Mouse (Mus musculus): Measurements from ENCODE around the gene Lrrc29. TPM values are rescaled to one million over a fixed set of nuclear protein-coding genes. Genes with fewer than 3 reads are reported as not detected.
"Not testable (repeated sequence)": the region's sequence is repeated elsewhere in the genome, so short reads cannot be mapped to it uniquely, and the experiment has no call there.

Gene Lrrc29
- polyA plus RNA-seq, 1 experiment from 2014 or later, result 0.83 TPM

DNA sequence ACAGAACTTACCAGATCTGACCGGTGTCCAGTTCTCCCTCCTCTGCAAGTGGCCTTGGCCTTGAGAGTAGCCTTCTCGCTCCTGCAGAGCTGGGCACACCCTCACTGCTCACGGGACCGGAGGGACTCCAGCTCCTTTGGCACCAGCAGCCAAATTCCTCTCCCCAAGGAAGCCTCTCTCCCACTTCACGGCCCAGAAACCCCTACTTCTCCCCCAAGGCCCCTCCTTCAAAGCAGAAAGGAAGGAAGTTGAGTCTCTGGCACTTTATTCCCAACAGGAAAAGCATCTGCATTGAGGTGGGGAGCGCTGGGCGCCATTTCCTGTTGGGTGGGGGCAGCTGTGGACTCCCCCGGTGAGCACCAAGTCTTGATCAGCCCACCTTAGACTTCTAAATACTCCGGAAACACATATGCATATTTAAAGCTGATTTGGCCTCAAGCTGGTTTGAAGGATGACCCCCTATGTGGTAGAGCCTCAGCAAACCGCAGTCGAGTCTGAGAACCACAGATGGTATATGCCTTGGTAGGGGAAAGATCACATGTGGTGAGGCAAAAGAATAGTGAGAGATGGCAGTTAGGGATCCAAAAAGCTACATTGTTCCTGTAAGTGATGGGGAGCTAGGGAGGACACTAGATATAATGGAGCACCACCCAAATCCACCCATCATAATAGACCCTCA lies 30.0 kb downstream of the Lrrc29 start, which contains the start of gene Exoc3l:
TSS of gene Exoc3l (minus strand) at position 207 of the 679 bp plus-strand sequence.
- Histone ChIP-seq H3K27ac (replicated peaks; ENCODE audit: low read depth, low read length) (no peak within 1 kb of the TSS; the same call in 1 of the 2 replicates), H3K4me1 (ENCODE audit: control insufficient read depth, insufficient read depth, low read length) (peaks cover 5% of the 10 kb centered on the region), H3K36me3 (replicated peaks; ENCODE audit: control insufficient read depth, insufficient read depth, low read depth, low read length) (no peaks in the 10 kb centered on the region; the same call in 1 of the 2 replicates), H3K27me3 (ENCODE audit: control insufficient read depth, insufficient read depth, low read length) (no peaks in the 10 kb centered on the region), H3K4me2 (ENCODE audit: low read depth, low read length) (peak within 1 kb of the TSS; percentile 86; the same call in 1 of the 2 replicates), H3K9ac (replicated peaks; ENCODE audit: low read length) (peak within 1 kb of the TSS; percentile 92), H3K4me3 (ENCODE audit: low read depth, low read length) (no peak within 1 kb of the TSS), H3K9me3 (replicated peaks; ENCODE audit: control insufficient read depth, low read length) (no peaks in the 10 kb centered on the region)
- WGBS, result 63% methylated on average over 11 of the region's 11 CpGs
- DNase-seq (ENCODE audit: low spot score) (no peak), ATAC-seq (replicated peaks; ENCODE audit: insufficient number of reproducible peaks, low FRiP score, low TSS enrichment, low read depth) (no peak)

DNA sequence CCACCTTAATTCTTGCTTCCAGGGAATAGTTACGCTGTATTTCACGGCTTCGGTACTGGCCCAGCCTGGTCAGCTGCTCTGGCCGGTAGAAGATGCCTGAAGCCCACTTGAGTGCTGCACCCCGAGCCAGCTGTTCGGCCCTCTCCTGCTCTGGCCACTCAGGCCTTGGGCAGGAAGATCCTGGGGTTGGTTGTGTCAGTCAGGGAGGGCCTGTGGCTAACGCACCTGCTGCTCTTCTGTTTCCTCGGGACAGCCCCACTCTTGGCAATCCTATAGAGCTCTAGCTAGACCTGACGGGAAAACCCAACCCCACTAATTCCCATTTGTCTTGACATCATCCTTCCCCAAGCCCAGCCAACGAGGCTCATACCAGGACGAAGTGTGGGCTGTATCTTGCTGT lies 30.8 kb downstream of the Lrrc29 start:
- Histone ChIP-seq H3K9me3 (replicated peaks; ENCODE audit: control insufficient read depth, low read length) (no peaks in the 10 kb centered on the region), H3K4me2 (ENCODE audit: low read depth, low read length) (no peak overlapping the region), H3K27me3 (ENCODE audit: control insufficient read depth, insufficient read depth, low read length) (peaks cover 6% of the 10 kb centered on the region), H3K27ac (replicated peaks; ENCODE audit: low read depth, low read length) (no peak overlapping the region), H3K9ac (replicated peaks; ENCODE audit: low read length) (no peak overlapping the region), H3K36me3 (replicated peaks; ENCODE audit: control insufficient read depth, insufficient read depth, low read depth, low read length) (no peaks in the 10 kb centered on the region; the same call in 1 of the 2 replicates), H3K4me3 (ENCODE audit: low read depth, low read length) (no peak overlapping the region), H3K4me1 (ENCODE audit: control insufficient read depth, insufficient read depth, low read length) (peaks cover 5% of the 10 kb centered on the region)
- no peak for DNase-seq (ENCODE audit: low spot score)
- no peak for ATAC-seq (replicated peaks; ENCODE audit: insufficient number of reproducible peaks, low FRiP score, low TSS enrichment, low read depth)
- 68% methylated on average over 11 of the region's 11 CpGs for WGBS

DNA sequence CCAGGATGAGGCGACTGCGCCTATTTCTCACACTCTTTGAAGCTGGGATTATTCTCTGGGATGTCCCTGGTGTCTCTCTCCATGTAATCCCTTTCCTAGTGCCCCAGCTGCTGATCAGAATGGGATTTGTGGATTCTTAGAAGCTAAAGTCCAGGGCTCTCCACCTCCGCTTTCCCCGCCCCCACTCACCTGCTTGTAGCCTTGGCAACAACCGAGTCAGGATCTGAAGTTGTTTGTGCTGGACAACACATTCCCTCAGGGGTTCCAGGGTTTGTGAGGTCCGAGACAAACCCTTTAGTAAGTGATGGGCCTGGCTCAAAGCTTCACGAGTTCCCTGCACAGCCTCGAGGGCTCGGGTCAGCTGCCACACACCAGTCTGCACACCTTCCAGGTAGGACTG lies 31.3 kb downstream of the Lrrc29 start:
- H3K4me2 ChIP-seq (ENCODE audit: low read depth, low read length), result no peak overlapping the region
- H3K27me3 ChIP-seq (ENCODE audit: control insufficient read depth, insufficient read depth, low read length), result peaks cover 11% of the 10 kb centered on the region
- 56% methylated on average over 9 of the region's 9 CpGs for WGBS
- H3K9ac ChIP-seq (replicated peaks; ENCODE audit: low read length), result no peak overlapping the region
- H3K36me3 ChIP-seq (replicated peaks; ENCODE audit: control insufficient read depth, insufficient read depth, low read depth, low read length), result no peaks in the 10 kb centered on the region
- H3K4me1 ChIP-seq (ENCODE audit: control insufficient read depth, insufficient read depth, low read length), result peaks cover 9% of the 10 kb centered on the region
- H3K27ac ChIP-seq (replicated peaks; ENCODE audit: low read depth, low read length), result no peak overlapping the region
- ATAC-seq (replicated peaks; ENCODE audit: insufficient number of reproducible peaks, low FRiP score, low TSS enrichment, low read depth) (no peak), DNase-seq (ENCODE audit: low spot score) (no peak)
- no peaks in the 10 kb centered on the region for H3K9me3 ChIP-seq (replicated peaks; ENCODE audit: control insufficient read depth, low read length)
- H3K4me3 ChIP-seq (ENCODE audit: low read depth, low read length), result no peak overlapping the region

DNA sequence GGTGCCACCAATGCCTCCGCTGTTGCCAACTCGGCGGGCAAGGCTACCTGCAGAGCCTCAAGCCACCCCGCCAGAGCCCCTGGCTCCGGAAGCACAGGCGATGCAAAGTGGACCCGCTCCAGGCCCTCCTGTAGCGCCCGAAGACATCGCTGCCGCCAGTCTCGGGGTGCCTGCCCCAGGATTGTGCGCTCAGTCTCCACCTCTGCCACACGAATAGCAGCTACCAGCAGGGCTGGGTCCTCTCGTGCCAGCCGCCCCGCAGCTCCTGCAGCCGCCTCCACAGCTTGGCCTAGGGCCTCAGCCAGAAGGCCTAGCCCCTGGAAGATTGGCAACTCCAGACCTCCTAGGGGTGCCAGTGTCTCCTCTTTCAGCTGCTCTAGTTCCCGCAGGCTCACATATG lies 32.7 kb downstream of the Lrrc29 start:
- H3K36me3 ChIP-seq (replicated peaks; ENCODE audit: control insufficient read depth, insufficient read depth, low read depth, low read length), result no peaks in the 10 kb centered on the region
- WGBS, result 65% methylated on average over 19 of the region's 19 CpGs
- peaks cover 5% of the 10 kb centered on the region; the same call in 1 of the 2 replicates for H3K4me1 ChIP-seq (ENCODE audit: control insufficient read depth, insufficient read depth, low read length)
- no peak overlapping the region for H3K9ac ChIP-seq (replicated peaks; ENCODE audit: low read length)
- DNase-seq (ENCODE audit: low spot score), result no peak
- ATAC-seq (replicated peaks; ENCODE audit: insufficient number of reproducible peaks, low FRiP score, low TSS enrichment, low read depth), result no peak
- no peaks in the 10 kb centered on the region for H3K9me3 ChIP-seq (replicated peaks; ENCODE audit: control insufficient read depth, low read length)
- no peak overlapping the region for H3K27ac ChIP-seq (replicated peaks; ENCODE audit: low read depth, low read length)
- H3K27me3 ChIP-seq (ENCODE audit: control insufficient read depth, insufficient read depth, low read length), result peaks cover 12% of the 10 kb centered on the region
- H3K4me2 ChIP-seq (ENCODE audit: low read depth, low read length), result no peak overlapping the region
- no peak overlapping the region for H3K4me3 ChIP-seq (ENCODE audit: low read depth, low read length)

DNA sequence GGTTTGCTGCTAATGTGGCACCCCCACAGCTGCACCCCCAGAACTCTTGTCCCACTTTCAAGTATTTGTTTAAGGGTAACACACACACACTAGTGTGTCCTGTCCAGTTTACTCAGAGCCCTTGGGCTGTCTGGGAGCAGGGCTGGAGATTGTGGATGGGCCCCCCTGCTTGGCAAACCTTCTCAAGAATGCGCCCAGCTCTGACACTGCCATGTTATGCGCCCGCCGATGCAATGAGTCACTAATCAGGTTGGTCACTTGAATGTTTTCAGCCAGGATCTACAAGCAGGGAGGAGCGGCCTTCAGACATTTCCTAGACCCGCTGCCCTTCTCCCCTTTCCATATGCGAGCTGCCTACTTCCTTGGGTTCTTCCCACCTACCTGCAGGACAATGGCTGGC lies 33.6 kb downstream of the Lrrc29 start:
- Histone ChIP-seq H3K4me1 (ENCODE audit: control insufficient read depth, insufficient read depth, low read length) (peaks cover 5% of the 10 kb centered on the region; the same call in 1 of the 2 replicates), H3K9ac (replicated peaks; ENCODE audit: low read length) (no peak overlapping the region), H3K27me3 (ENCODE audit: control insufficient read depth, insufficient read depth, low read length) (peaks cover 12% of the 10 kb centered on the region), H3K27ac (replicated peaks; ENCODE audit: low read depth, low read length) (no peak overlapping the region), H3K9me3 (replicated peaks; ENCODE audit: control insufficient read depth, low read length) (no peaks in the 10 kb centered on the region), H3K4me3 (ENCODE audit: low read depth, low read length) (no peak overlapping the region), H3K4me2 (ENCODE audit: low read depth, low read length) (no peak overlapping the region), H3K36me3 (replicated peaks; ENCODE audit: control insufficient read depth, insufficient read depth, low read depth, low read length) (no peaks in the 10 kb centered on the region)
- DNase-seq (ENCODE audit: low spot score) (no peak), ATAC-seq (replicated peaks; ENCODE audit: insufficient number of reproducible peaks, low FRiP score, low TSS enrichment, low read depth) (no peak)
- 78% methylated on average over 7 of the region's 7 CpGs for WGBS

DNA sequence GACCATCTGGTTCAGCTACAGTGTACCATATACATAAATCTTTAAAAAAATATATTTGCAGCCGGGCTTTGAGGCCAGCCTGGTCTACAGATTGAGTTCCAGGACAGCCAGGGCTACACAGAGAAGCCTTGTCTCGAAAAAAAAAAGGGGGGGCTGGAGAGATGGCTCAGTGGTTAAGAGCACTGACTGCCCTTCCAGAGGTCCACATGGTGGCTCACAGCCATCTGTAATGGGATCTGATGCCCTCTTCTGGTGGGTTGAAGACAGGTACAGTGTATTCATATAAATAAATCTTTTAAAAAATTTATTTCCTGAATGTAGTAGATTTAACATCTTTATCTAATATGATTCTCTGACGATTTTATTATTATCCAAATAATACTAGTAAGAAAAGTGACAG lies 34.3 kb downstream of the Lrrc29 start:
- DNase-seq (ENCODE audit: low spot score); H3K27ac ChIP-seq (replicated peaks; ENCODE audit: low read depth, low read length); H3K4me2 ChIP-seq (ENCODE audit: low read depth, low read length); ATAC-seq (replicated peaks; ENCODE audit: insufficient number of reproducible peaks, low FRiP score, low TSS enrichment, low read depth); H3K36me3 ChIP-seq (replicated peaks; ENCODE audit: control insufficient read depth, insufficient read depth, low read depth, low read length); H3K9ac ChIP-seq (replicated peaks; ENCODE audit: low read length); H3K4me3 ChIP-seq (ENCODE audit: low read depth, low read length); H3K4me1 ChIP-seq (ENCODE audit: control insufficient read depth, insufficient read depth, low read length); H3K9me3 ChIP-seq (replicated peaks; ENCODE audit: control insufficient read depth, low read length): not testable (repeated sequence)
- H3K27me3 ChIP-seq (ENCODE audit: control insufficient read depth, insufficient read depth, low read length), result peaks cover 12% of the 10 kb centered on the region
- 80% methylated on average over 3 of the region's 3 CpGs for WGBS

DNA sequence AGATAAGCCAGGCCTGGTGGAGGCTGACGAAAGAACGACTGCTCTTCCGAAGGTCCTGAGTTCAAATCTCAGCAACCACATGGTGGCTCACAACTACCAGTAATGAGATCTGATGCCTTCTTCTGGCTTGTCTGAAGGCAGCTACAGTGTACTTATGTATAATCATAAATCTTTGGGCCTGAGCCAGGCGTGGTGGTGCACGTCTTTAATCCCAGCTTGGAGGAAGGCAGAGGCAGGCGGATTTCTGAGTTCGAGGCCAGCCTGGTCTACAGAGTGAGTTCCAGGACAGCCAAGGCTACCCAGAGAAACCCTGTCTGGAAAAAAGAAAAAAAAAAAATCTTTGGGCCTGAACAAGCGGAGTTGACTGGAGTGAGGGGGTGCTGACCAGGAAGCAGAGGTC lies 34.7 kb downstream of the Lrrc29 start:
- not testable (repeated sequence) for H3K27ac ChIP-seq (replicated peaks; ENCODE audit: low read depth, low read length); H3K4me3 ChIP-seq (ENCODE audit: low read depth, low read length); H3K4me1 ChIP-seq (ENCODE audit: control insufficient read depth, insufficient read depth, low read length); H3K9ac ChIP-seq (replicated peaks; ENCODE audit: low read length); DNase-seq (ENCODE audit: low spot score); ATAC-seq (replicated peaks; ENCODE audit: insufficient number of reproducible peaks, low FRiP score, low TSS enrichment, low read depth); H3K36me3 ChIP-seq (replicated peaks; ENCODE audit: control insufficient read depth, insufficient read depth, low read depth, low read length); H3K4me2 ChIP-seq (ENCODE audit: low read depth, low read length); H3K9me3 ChIP-seq (replicated peaks; ENCODE audit: control insufficient read depth, low read length)
- H3K27me3 ChIP-seq (ENCODE audit: control insufficient read depth, insufficient read depth, low read length), result peaks cover 12% of the 10 kb centered on the region
- WGBS, result 85% methylated on average over 8 of the region's 8 CpGs

DNA sequence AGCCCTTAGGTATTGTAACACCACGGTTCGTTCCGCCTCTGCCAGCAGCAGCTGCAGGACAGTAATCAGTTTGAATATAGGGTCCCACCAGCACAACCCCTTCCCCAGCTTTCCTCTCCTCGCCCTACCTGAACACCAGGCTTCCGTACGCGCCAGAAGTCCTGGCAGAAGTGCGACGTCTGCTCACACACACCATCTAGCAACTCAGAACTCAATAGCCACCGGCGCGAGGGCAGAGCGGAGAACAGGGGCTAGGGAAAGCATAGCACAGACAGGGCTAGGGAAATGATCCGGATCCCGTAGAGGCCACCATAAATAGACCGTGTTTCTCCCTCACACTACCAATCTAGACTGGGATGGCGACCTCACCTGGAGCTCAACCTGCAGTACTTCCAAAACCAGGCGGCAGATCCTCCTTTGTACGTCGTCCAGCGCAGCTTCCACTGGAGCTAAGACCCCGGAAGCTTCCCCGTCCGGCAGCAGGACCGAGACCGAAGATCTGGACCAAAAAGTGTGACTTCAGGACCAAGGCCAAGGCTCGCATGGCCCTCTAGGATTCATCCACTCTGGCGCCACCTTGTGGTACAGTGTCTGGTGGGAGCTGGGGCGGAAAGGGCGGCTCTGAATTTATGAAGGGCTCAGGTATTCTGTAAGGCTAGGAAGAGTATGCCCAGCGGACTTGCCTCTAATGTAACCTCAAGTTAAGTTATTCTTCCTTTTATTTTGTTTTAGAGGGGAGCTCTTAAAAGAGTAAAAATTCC lies 35.3 kb downstream of the Lrrc29 start:
- Histone ChIP-seq H3K4me3 (ENCODE audit: low read depth, low read length) (peak overlapping the region; percentile 47), H3K27ac (replicated peaks; ENCODE audit: low read depth, low read length) (no peak overlapping the region), H3K4me2 (ENCODE audit: low read depth, low read length) (peak overlapping the region; percentile 69), H3K4me1 (ENCODE audit: control insufficient read depth, insufficient read depth, low read length) (peaks cover 5% of the 10 kb centered on the region; the same call in 1 of the 2 replicates), H3K9me3 (replicated peaks; ENCODE audit: control insufficient read depth, low read length) (no peaks in the 10 kb centered on the region), H3K9ac (replicated peaks; ENCODE audit: low read length) (no peak overlapping the region), H3K27me3 (ENCODE audit: control insufficient read depth, insufficient read depth, low read length) (peaks cover 12% of the 10 kb centered on the region), H3K36me3 (replicated peaks; ENCODE audit: control insufficient read depth, insufficient read depth, low read depth, low read length) (no peaks in the 10 kb centered on the region)
- peak; percentile 96 for DNase-seq (ENCODE audit: low spot score)
- WGBS, result 7% methylated on average over 31 of the region's 31 CpGs
- no peak for ATAC-seq (replicated peaks; ENCODE audit: insufficient number of reproducible peaks, low FRiP score, low TSS enrichment, low read depth)

Measured in embryonic facial prominence, embryonic 11.5 days (tissue).